Mouse (Mus musculus) urinary bladder, postnatal 36 days (tissue): ENCODE results near the gene Pgrmc1.
"Not testable (repeated sequence)": the region's sequence is repeated elsewhere in the genome, so short reads cannot be mapped to it uniquely, and the experiment has no call there.

Experiments used
- DNase-seq, 2 experiments: peaks; one replicate each; pipeline ENCODE4 v3.0.0; 2022; ENCODE audit warnings: low spot score in 2 of 2, mixed read lengths in 1 of 2

The Pgrmc1 gene

GRCm38 (mm10) chrX:36597707-36598389 is at the start of gene Pgrmc1:
Pgrmc1 (plus strand) TSS chrX:36598206.
- DNase-seq: peak; percentile 67 to 85

- DNase-seq: no peak
These were observed 49.2 kb upstream of the Pgrmc1 start for GRCm38 (mm10) chrX:36548798-36549197.

GRCm38 (mm10) chrX:36550906-36551305 is 47.1 kb upstream of the Pgrmc1 start:
- peak; percentile 1 to 12 for DNase-seq

GRCm38 (mm10) chrX:36551351-36551750 is 46.7 kb upstream of the Pgrmc1 start:
- no peak for DNase-seq

GRCm38 (mm10) chrX:36552055-36552587 is 45.9 kb upstream of the Pgrmc1 start:
- DNase-seq: peak; percentile 2 to 36

GRCm38 (mm10) chrX:36552715-36553114 is 45.3 kb upstream of the Pgrmc1 start:
- DNase-seq: no peak

- DNase-seq: not testable (repeated sequence)
These were observed 42.8 kb upstream of the Pgrmc1 start for GRCm38 (mm10) chrX:36555196-36555595.

- no peak for DNase-seq
These were observed 37.8 kb upstream of the Pgrmc1 start for GRCm38 (mm10) chrX:36560170-36560569.

GRCm38 (mm10) chrX:36561650-36562049 is 36.4 kb upstream of the Pgrmc1 start:
- DNase-seq: peak; percentile 64 to 70

GRCm38 (mm10) chrX:36562079-36562478 is 35.9 kb upstream of the Pgrmc1 start:
- no peak for DNase-seq

GRCm38 (mm10) chrX:36586629-36587303 is 11.2 kb upstream of the Pgrmc1 start:
- DNase-seq: no peak

GRCm38 (mm10) chrX:36587304-36588209 is 10.4 kb upstream of the Pgrmc1 start:
- no peak for DNase-seq

GRCm38 (mm10) chrX:36590266-36590665 is 7.7 kb upstream of the Pgrmc1 start:
- no peak for DNase-seq

GRCm38 (mm10) chrX:36591120-36591519 is 6.9 kb upstream of the Pgrmc1 start:
- DNase-seq: no peak

- no peak for DNase-seq
These were observed 6.5 kb upstream of the Pgrmc1 start for GRCm38 (mm10) chrX:36591539-36591938.

- no peak for DNase-seq
These were observed 2.8 kb upstream of the Pgrmc1 start for GRCm38 (mm10) chrX:36595247-36595646.

- DNase-seq: not testable (repeated sequence)
These were observed 1.4 kb upstream of the Pgrmc1 start for GRCm38 (mm10) chrX:36596483-36597120.

- no peak for DNase-seq
These were observed 394 bp downstream of the Pgrmc1 start for GRCm38 (mm10) chrX:36598390-36598810.

GRCm38 (mm10) chrX:36598861-36599344 is 897 bp downstream of the Pgrmc1 start:
- DNase-seq: no peak

GRCm38 (mm10) chrX:36599656-36600055 is 1.6 kb downstream of the Pgrmc1 start:
- DNase-seq: no peak

- no peak for DNase-seq
These were observed 2.1 kb downstream of the Pgrmc1 start for GRCm38 (mm10) chrX:36600066-36600465.
